Mouse (Mus musculus): Measurements from ENCODE around the gene Otx2. TPM values are rescaled to one million over a fixed set of nuclear protein-coding genes. Genes with fewer than 3 reads are reported as not detected.
A peak's percentile ranks its signal among the peaks of the same experiment; 100 is the strongest.

The Otx2 gene
- polyA plus RNA-seq (2016; fragmentation: Nextera tagmentation; extraction: Ambion mirVana) = 15.4 and 19.3 TPM in 2 replicates

DNA sequence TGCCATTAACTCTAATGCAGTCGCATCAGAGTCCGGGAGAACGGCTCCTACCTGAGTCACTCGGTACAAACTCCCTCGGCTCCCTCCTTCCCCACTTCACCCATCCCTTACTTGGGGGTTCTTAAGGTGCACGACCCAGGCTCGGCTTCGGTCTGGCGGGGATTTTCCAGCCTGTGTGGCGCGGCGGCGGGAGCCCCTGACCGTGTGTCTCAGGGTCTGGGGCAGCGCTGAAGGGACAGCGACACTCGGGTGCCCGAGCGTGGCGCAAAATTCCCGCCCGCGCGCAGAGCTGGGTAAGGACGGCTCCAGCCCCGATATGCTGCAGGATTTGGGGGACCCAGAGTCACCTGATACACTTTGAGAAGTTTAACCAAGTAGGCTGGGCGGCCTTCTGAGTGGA is at the start of gene Otx2:
Gene Otx2, minus strand, starts transcription at position 279 of the 400 bp plus-strand sequence.
- Histone ChIP-seq H3K4me1 (replicated peaks) (peaks cover 18% of the 10 kb centered on the region), H3K27ac (peak within 1 kb of the TSS; percentile 77), H3K27me3 (ENCODE audit: insufficient read depth, poor library complexity, severe bottlenecking) (peaks cover 97% of the 10 kb centered on the region), H3K4me3 (peak within 1 kb of the TSS; percentile 46), H3K9me3 (no peaks in the 10 kb centered on the region), H3K36me3 (no peaks in the 10 kb centered on the region)
- under 1% methylated on average over 27 of the region's 27 CpGs for WGBS
- peak; percentile 38 for DNase-seq (ENCODE audit: low spot score)

DNA sequence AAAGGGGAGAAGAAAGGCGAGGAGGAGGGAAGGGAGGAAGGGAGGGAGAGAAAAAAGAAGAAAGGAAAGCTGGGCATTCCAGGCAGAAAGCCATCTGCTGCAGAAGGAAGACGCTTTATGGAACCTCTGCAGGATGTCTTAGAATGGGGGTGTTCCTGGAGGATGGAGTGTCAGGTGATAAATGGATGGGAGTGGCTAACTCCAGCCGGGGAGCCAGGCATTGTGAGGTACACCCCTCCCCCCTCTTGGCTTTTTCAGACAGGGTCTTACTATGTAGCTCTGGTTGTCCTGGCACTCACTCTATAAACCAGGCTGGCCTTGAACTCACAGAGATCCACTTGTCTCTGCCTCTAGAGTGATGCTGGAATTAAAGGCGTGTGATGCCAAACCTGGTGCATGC is 49.1 kb upstream of the Otx2 start:
- Histone ChIP-seq H3K9me3 (no peaks in the 10 kb centered on the region), H3K4me3 (no peak overlapping the region), H3K27ac (no peak overlapping the region), H3K4me1 (replicated peaks) (0 out of 2 replicates have a peak, but pooled peaks cover 4% of the 10 kb centered on the region), H3K36me3 (no peaks in the 10 kb centered on the region), H3K27me3 (ENCODE audit: insufficient read depth, poor library complexity, severe bottlenecking) (no peaks in the 10 kb centered on the region)
- DNase-seq (ENCODE audit: low spot score) = no peak
- WGBS = 33% methylated on average over 4 of the region's 4 CpGs

DNA sequence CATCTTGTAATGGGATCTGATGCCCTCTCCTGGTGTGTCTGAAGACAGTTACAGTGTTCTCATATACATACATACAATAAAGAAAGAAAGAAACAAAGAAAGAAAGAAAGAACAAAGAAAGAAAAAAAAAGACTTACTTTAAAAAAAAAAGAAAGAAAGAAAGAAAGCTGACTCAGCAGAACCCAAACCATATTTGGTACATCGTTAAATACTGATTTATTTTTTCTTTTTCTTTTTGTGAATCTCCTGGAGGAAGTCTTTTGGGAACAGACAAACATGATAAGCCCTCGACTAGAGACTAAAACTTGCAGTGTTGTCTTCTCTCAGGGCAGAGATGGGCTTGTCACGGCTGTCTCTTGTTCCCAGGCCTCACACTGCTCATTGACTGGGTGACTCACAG is 45.7 kb upstream of the Otx2 start:
- H3K9me3 ChIP-seq = no peaks in the 10 kb centered on the region
- no peak overlapping the region for H3K27ac ChIP-seq
- 0 out of 2 replicates have a peak, but pooled peaks cover 4% of the 10 kb centered on the region for H3K4me1 ChIP-seq (replicated peaks)
- 76% methylated on average over 3 of the region's 3 CpGs for WGBS
- no peaks in the 10 kb centered on the region for H3K36me3 ChIP-seq
- H3K27me3 ChIP-seq (ENCODE audit: insufficient read depth, poor library complexity, severe bottlenecking) = no peaks in the 10 kb centered on the region
- no peak for DNase-seq (ENCODE audit: low spot score)
- H3K4me3 ChIP-seq = no peak overlapping the region

GRCm38 (mm10) chr14:48717632-48718279 is 44.1 kb upstream of the Otx2 start:
- no peak for DNase-seq (ENCODE audit: low spot score)
- H3K4me3 ChIP-seq = no peak overlapping the region
- H3K9me3 ChIP-seq = no peaks in the 10 kb centered on the region
- no peaks in the 10 kb centered on the region for H3K36me3 ChIP-seq
- 0 out of 2 replicates have a peak, but pooled peaks cover 3% of the 10 kb centered on the region for H3K4me1 ChIP-seq (replicated peaks)
- 81% methylated on average over 8 of the region's 8 CpGs for WGBS
- H3K27me3 ChIP-seq (ENCODE audit: insufficient read depth, poor library complexity, severe bottlenecking) = peaks cover 6% of the 10 kb centered on the region; the same call in 1 of the 2 replicates
- H3K27ac ChIP-seq = no peak overlapping the region

DNA sequence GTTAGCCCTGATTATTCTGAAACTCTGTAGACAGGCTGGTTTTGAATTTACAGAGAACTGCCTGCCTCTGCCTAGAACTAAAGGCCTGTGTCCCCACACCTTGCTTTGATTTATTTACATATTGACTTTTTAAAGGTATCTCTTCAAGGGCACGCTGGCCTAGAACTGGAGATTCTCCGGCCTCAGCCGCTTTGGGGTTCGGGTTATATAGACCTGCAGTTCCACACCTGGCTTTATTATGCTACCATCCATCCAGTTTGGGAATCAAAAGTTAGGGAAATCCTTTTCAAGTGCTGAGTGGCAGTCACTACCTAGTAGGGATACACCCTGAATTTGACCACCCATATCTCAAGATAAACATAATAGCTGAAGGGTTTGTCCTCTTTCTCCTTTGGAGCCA is 42.8 kb upstream of the Otx2 start:
- H3K9me3 ChIP-seq = no peaks in the 10 kb centered on the region
- H3K4me3 ChIP-seq = no peak overlapping the region
- no peaks in the 10 kb centered on the region for H3K4me1 ChIP-seq (replicated peaks)
- no peak overlapping the region for H3K27ac ChIP-seq
- WGBS = 92% methylated on average over 4 of the region's 4 CpGs
- DNase-seq (ENCODE audit: low spot score) = no peak
- H3K36me3 ChIP-seq = no peaks in the 10 kb centered on the region
- peaks cover 18% of the 10 kb centered on the region; the same call in 1 of the 2 replicates for H3K27me3 ChIP-seq (ENCODE audit: insufficient read depth, poor library complexity, severe bottlenecking)

GRCm38 (mm10) chr14:48710871-48711370 is 37.3 kb upstream of the Otx2 start:
- Histone ChIP-seq H3K36me3 (no peaks in the 10 kb centered on the region), H3K27me3 (ENCODE audit: insufficient read depth, poor library complexity, severe bottlenecking) (peaks cover 65% of the 10 kb centered on the region), H3K9me3 (no peaks in the 10 kb centered on the region), H3K27ac (0 out of 2 replicates have a peak overlapping the region, but pooled peaks have one; percentile 78), H3K4me1 (replicated peaks) (peaks cover 23% of the 10 kb centered on the region), H3K4me3 (no peak overlapping the region)
- DNase-seq (ENCODE audit: low spot score) = peak; percentile 18
- WGBS = 76% methylated on average over 13 of the region's 13 CpGs

DNA sequence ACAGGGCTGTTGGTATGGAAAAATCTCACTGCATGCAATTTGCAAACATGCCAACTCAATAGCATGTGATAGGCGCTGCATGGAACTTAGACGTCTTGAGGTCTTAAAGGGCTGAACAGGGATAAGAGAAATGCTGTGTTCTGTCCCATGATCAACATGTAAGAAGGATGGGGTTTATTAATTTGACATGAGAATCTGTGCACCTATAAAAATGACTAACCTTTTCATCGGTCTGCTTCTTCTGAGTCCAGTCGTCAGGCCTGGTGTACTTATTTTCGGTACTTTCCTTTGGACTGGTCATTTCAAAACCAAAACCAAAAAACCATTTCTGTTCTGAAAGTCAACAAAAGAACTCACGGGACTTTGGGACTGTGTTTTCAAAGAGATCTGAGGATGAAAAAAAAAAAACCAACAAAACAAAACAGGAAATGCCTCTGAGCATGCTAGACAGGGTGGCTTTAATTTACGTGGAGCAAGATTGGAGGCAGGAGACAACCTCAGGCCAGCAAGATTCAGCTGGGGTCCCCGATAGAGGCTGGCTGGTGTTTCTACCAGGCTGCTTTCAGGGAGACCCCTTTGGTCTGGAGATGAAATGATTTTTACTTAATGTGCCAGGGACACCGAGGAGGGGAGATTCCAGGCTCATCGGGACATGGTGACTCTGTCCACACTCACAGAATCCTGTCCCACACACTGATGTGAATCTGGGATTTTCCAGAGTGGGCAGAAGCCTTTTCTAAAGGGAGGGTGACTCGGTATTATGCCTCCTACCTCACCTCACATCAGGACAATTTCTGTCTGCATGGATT is 36.6 kb upstream of the Otx2 start:
- H3K9me3 ChIP-seq = no peaks in the 10 kb centered on the region
- WGBS = 34% methylated on average over 11 of the region's 11 CpGs
- H3K4me1 ChIP-seq (replicated peaks) = peaks cover 23% of the 10 kb centered on the region
- no peaks in the 10 kb centered on the region for H3K36me3 ChIP-seq
- peak; percentile 4 for DNase-seq (ENCODE audit: low spot score)
- peaks cover 72% of the 10 kb centered on the region for H3K27me3 ChIP-seq (ENCODE audit: insufficient read depth, poor library complexity, severe bottlenecking)
- H3K27ac ChIP-seq = peak overlapping the region; percentile 78
- peak overlapping the region; percentile 45 for H3K4me3 ChIP-seq

GRCm38 (mm10) chr14:48709371-48710061 is 35.9 kb upstream of the Otx2 start:
- H3K4me1 ChIP-seq (replicated peaks) = peaks cover 23% of the 10 kb centered on the region
- no peaks in the 10 kb centered on the region for H3K36me3 ChIP-seq
- H3K27ac ChIP-seq = peak overlapping the region; percentile 78
- peak; percentile 74 for DNase-seq (ENCODE audit: low spot score)
- peaks cover 79% of the 10 kb centered on the region for H3K27me3 ChIP-seq (ENCODE audit: insufficient read depth, poor library complexity, severe bottlenecking)
- H3K9me3 ChIP-seq = no peaks in the 10 kb centered on the region
- H3K4me3 ChIP-seq = peak overlapping the region; percentile 45
- under 1% methylated on average over 20 of the region's 20 CpGs for WGBS

DNA sequence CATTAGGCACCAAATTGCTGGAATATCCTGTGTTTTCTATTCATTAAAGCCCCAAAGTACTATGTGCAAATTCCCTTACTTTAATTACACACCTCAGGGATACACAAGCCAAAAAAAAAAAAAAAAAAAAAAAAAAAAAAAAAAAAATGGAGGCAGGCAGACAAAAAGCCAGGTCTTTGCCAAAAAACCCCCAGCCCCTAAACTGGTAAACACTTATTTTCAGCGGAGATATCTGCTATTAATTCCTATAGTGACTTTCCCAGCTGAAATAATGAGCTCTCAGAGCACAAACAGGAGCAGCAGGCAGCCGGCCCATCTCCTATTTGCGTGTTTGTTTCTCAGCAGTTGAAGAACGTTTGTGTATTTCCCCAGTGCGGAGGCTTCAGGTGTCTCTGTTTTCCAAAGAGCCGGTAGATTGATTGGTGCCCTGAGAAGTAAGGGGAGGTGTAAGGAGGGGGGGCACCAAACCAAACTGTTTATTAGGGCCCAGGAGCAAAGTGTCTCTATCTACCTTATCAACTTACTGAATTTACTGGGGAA is 34.3 kb upstream of the Otx2 start:
- DNase-seq (ENCODE audit: low spot score) = peak; percentile 12
- H3K4me3 ChIP-seq = no peak overlapping the region
- H3K27me3 ChIP-seq (ENCODE audit: insufficient read depth, poor library complexity, severe bottlenecking) = peaks cover 91% of the 10 kb centered on the region
- H3K36me3 ChIP-seq = no peaks in the 10 kb centered on the region
- WGBS = 3% methylated on average over 6 of the region's 6 CpGs
- H3K9me3 ChIP-seq = no peaks in the 10 kb centered on the region
- H3K27ac ChIP-seq = no peak overlapping the region
- H3K4me1 ChIP-seq (replicated peaks) = peaks cover 23% of the 10 kb centered on the region

DNA sequence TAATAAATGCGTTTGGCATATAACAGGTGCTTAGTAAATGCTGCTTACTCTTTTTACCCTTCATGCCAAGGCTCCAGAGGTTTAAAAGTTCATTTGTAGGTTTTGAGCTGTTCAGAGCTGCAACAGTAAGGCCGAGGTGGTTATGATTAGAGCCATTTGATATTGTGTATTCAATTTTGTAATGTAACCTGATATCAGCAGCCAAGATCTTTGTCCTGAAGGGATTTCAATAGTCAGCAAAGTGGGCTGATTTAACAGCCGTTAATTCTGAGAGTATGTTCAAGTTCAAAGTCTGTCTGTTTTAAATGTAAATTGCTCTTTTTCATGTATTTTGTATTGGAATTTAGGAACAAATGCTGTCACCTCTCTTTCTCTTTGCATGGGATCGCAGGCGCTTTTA is 33.8 kb upstream of the Otx2 start:
- H3K36me3 ChIP-seq = no peaks in the 10 kb centered on the region
- no peak overlapping the region for H3K4me3 ChIP-seq
- peaks cover 90% of the 10 kb centered on the region for H3K27me3 ChIP-seq (ENCODE audit: insufficient read depth, poor library complexity, severe bottlenecking)
- 48% methylated on average over 5 of the region's 5 CpGs for WGBS
- DNase-seq (ENCODE audit: low spot score) = no peak
- H3K4me1 ChIP-seq (replicated peaks) = peaks cover 23% of the 10 kb centered on the region
- H3K27ac ChIP-seq = no peak overlapping the region
- H3K9me3 ChIP-seq = no peaks in the 10 kb centered on the region

DNA sequence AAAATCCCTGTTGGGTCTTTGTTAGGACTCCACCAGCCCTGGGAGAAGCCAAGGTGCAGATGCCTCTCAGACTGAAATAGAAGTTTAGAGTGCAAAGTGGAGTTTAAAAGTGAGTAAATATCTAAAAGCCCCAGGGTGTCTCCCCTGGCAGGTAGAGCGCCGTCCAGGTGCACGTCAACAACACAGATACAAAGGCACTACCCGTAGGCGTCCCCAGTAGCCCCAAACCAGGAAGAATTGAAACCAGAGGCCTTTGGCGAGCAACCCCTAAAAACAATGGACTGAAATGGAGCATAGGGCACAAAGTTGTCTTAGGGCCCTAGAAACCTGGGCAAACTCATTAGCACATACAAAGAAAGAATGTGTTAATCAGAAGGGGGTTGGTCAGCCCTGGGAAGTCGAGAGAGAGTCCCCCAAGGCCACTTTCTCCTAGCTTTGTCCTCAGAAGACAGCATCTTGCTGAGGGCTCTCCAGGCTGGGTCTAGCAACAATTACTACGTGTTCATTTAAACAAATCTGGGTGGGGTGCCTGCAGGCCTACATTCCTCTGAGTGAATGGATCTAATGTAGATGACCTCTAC is 27.3 kb upstream of the Otx2 start:
- H3K27ac ChIP-seq = no peak overlapping the region
- WGBS = 20% methylated on average over 8 of the region's 8 CpGs
- no peaks in the 10 kb centered on the region for H3K36me3 ChIP-seq
- H3K4me3 ChIP-seq = no peak overlapping the region
- H3K27me3 ChIP-seq (ENCODE audit: insufficient read depth, poor library complexity, severe bottlenecking) = peaks cover 64% of the 10 kb centered on the region
- DNase-seq (ENCODE audit: low spot score) = no peak
- no peaks in the 10 kb centered on the region for H3K9me3 ChIP-seq
- no peaks in the 10 kb centered on the region for H3K4me1 ChIP-seq (replicated peaks)

DNA sequence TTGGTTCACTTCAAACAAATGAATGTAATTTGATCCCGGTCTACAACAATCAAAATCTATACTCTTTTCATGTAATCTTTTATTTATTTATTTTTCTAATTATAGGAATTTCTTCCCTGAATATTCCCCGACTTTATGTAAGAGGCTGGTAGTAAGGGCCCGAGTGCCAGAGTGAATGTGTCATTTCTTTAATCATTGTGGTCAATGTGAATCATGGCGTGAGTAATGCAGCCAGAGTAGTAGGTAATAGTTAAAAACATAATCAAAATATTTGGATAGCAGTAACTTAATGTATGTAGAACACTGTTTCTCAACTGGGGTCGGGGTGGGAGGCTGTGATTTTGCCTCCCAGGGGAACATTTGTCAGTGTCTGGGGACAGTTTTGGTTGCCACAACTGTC is 6.0 kb upstream of the Otx2 start:
- peaks cover 40% of the 10 kb centered on the region for H3K27me3 ChIP-seq (ENCODE audit: insufficient read depth, poor library complexity, severe bottlenecking)
- H3K9me3 ChIP-seq = no peaks in the 10 kb centered on the region
- 81% methylated on average over 5 of the region's 5 CpGs for whole genome bisulfite sequencing
- no peak overlapping the region for H3K4me3 ChIP-seq
- no peaks in the 10 kb centered on the region for H3K36me3 ChIP-seq
- H3K27ac ChIP-seq = no peak overlapping the region
- no peak for DNase-seq (ENCODE audit: low spot score)
- H3K4me1 ChIP-seq (replicated peaks) = no peaks in the 10 kb centered on the region

Data from hindbrain, embryonic 10.5 days (tissue).